Mouse (Mus musculus) c-Kit-positive CD71-negative TER-119-negative erythroid progenitor cells, embryonic 14.5 days (primary cell): ENCODE results near the gene Gemin8.

Experiments used
- DNase-seq: peaks from one replicate; pipeline ENCODE4 v3.0.0-alpha.2; 2013; ENCODE audit warnings: low read depth

Gene Gemin8

GRCm38 (mm10) chrX:166230515-166231267 is 60.4 kb downstream of the Gemin8 start:
- no peak for DNase-seq

- no peak for DNase-seq
Observed at GRCm38 (mm10) chrX:166236131-166236530, 65.9 kb downstream of the Gemin8 start.

- no peak for DNase-seq
Observed at GRCm38 (mm10) chrX:166238831-166239460, 68.7 kb downstream of the Gemin8 start, which contains the start of gene Gpm6b. Gpm6b (plus strand) TSS chrX:166238911.

- DNase-seq = no peak
Observed at GRCm38 (mm10) chrX:166239520-166239919, 69.3 kb downstream of the Gemin8 start.
